Mouse (Mus musculus): Measurements from ENCODE around the gene AU018091. TPM values are rescaled to one million over a fixed set of nuclear protein-coding genes. Genes with fewer than 3 reads are reported as not detected.
"Not testable (repeated sequence)": the region's sequence is repeated elsewhere in the genome, so short reads cannot be mapped to it uniquely, and the experiment has no call there.

The AU018091 gene
- polyA plus RNA-seq, 2 experiments, result not detected

DNA sequence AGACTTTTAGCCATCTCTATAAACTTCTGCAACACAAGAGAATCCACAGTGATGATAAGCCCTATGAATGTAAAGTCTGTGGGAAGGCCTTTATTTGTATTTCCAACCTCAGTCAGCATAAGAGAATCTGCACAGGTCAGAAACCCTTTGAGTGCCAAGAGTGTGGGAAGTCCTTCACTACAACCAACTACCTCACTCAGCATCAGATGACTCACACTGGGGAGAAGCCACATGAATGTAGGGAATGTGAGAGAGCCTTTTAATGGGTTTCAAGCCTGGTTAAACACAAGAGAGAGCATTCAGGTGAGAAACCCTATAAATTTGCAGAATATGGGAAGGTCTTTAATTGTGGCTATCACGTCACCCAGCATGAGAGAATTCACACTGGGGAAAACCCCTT is 18.6 kb downstream of the AU018091 start:
- Histone ChIP-seq H3K4me2 (ENCODE audit: low read depth) (no peak overlapping the region), H3K36me3 (replicated peaks; ENCODE audit: control insufficient read depth, insufficient read depth, low read depth) (no peaks in the 10 kb centered on the region), H3K9me3 (ENCODE audit: control insufficient read depth, low read length) (no peaks in the 10 kb centered on the region), H3K27me3 (ENCODE audit: control insufficient read depth, insufficient read depth, low read length) (no peaks in the 10 kb centered on the region), H3K4me3 (ENCODE audit: insufficient read depth in 1 of 2, low read depth in 2 of 2, low read length in 2 of 2) (no peak overlapping the region), H3K9ac (replicated peaks) (no peak overlapping the region), H3K27ac (no peak overlapping the region), H3K4me1 (replicated peaks; ENCODE audit: control insufficient read depth in 2 of 2, insufficient read depth in 2 of 2, low read length in 1 of 2) (no peaks in the 10 kb centered on the region)
- no peak for TF ChIP-seq CTCF (IDR thresholded peaks at IDR 0.05; ENCODE audit: low read depth)
- no peak for TF ChIP-seq EP300 (IDR thresholded peaks at IDR 0.05; ENCODE audit: low read depth)
- DNase-seq (ENCODE audit: low read depth in 3 of 3, low spot score in 3 of 3), result no peak
- no peak for ATAC-seq (ENCODE audit: insufficient read depth)
- 50% methylated on average over 1 of the region's 1 CpGs for WGBS (ENCODE audit: insufficient replicate concordance)

DNA sequence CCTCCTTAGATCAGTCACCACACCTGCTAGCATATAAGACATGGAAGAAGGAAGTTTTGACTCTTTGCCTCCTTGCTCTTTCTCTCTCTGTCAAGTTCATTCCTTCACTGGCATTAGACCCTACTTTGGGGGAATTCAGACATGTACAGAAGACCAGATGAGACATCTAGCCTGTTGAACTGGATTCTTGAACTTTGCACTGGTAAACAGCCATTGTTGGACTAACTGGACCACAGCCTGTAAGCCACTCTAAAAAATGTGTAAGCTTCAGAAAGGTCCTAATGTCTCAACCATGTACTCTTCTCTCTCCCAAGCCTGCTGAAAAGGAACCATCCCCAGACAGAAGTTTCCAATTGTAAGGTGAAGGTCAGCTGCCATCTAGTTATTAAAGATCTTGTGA is 22.9 kb downstream of the AU018091 start:
- Histone ChIP-seq H3K9ac (replicated peaks) (no peak overlapping the region), H3K4me1 (replicated peaks; ENCODE audit: control insufficient read depth in 2 of 2, insufficient read depth in 2 of 2, low read length in 1 of 2) (no peaks in the 10 kb centered on the region), H3K27me3 (ENCODE audit: control insufficient read depth, insufficient read depth, low read length) (no peaks in the 10 kb centered on the region), H3K36me3 (replicated peaks; ENCODE audit: control insufficient read depth, insufficient read depth, low read depth) (no peaks in the 10 kb centered on the region), H3K4me2 (ENCODE audit: low read depth) (no peak overlapping the region), H3K27ac (no peak overlapping the region), H3K4me3 (ENCODE audit: insufficient read depth in 1 of 2, low read depth in 2 of 2, low read length in 2 of 2) (no peak overlapping the region), H3K9me3 (ENCODE audit: control insufficient read depth, low read length) (no peaks in the 10 kb centered on the region)
- TF ChIP-seq CTCF (IDR thresholded peaks at IDR 0.05; ENCODE audit: low read depth), result no peak
- DNase-seq (ENCODE audit: low read depth in 3 of 3, low spot score in 3 of 3), result no peak
- no peak for ATAC-seq (ENCODE audit: insufficient read depth)

GRCm38 (mm10) chr7:3143329-3143728 is 25.7 kb downstream of the AU018091 start:
- Histone ChIP-seq H3K27me3 (ENCODE audit: control insufficient read depth, insufficient read depth, low read length) (no peaks in the 10 kb centered on the region), H3K9me3 (ENCODE audit: control insufficient read depth, low read length) (no peaks in the 10 kb centered on the region), H3K9ac (replicated peaks) (no peak overlapping the region), H3K4me1 (replicated peaks; ENCODE audit: control insufficient read depth in 2 of 2, insufficient read depth in 2 of 2, low read length in 1 of 2) (no peaks in the 10 kb centered on the region), H3K27ac (no peak overlapping the region), H3K36me3 (replicated peaks; ENCODE audit: control insufficient read depth, insufficient read depth, low read depth) (no peaks in the 10 kb centered on the region), H3K4me2 (ENCODE audit: low read depth) (no peak overlapping the region), H3K4me3 (ENCODE audit: insufficient read depth in 1 of 2, low read depth in 2 of 2, low read length in 2 of 2) (no peak overlapping the region)
- no peak for TF ChIP-seq EP300 (IDR thresholded peaks at IDR 0.05; ENCODE audit: low read depth)
- no peak; the same call in 1 of the 2 replicates for TF ChIP-seq CTCF (IDR thresholded peaks at IDR 0.05; ENCODE audit: low read depth)
- no peak for ATAC-seq (ENCODE audit: insufficient read depth)
- no peak for DNase-seq (ENCODE audit: low read depth in 3 of 3, low spot score in 3 of 3)
- WGBS (ENCODE audit: insufficient replicate concordance), result 3% methylated on average over 1 of the region's 1 CpGs

DNA sequence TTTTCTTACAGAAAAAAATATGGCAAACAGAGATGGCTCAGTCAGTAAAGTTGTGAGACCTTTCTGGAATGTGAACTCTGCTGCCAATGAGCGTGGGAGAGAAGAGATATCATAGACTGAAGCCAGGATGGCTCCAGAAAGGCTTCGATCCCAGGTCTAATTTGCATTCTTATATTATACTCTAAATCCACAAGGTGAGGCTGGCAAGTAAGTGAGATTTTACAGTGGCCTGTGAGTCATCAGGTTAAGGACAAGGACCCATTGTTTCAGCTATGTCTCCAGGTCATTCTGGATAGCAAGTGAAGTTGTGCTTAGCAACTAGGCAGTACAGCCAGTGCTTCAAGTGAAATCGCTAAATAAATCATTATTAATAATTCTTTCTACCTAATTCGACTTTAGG is 33.4 kb downstream of the AU018091 start:
- ATAC-seq (ENCODE audit: insufficient read depth), result no peak
- Histone ChIP-seq H3K4me3 (ENCODE audit: insufficient read depth in 1 of 2, low read depth in 2 of 2, low read length in 2 of 2) (no peak overlapping the region), H3K9me3 (ENCODE audit: control insufficient read depth, low read length) (no peaks in the 10 kb centered on the region), H3K36me3 (replicated peaks; ENCODE audit: control insufficient read depth, insufficient read depth, low read depth) (no peaks in the 10 kb centered on the region), H3K27ac (no peak overlapping the region), H3K4me2 (ENCODE audit: low read depth) (no peak overlapping the region), H3K27me3 (ENCODE audit: control insufficient read depth, insufficient read depth, low read length) (no peaks in the 10 kb centered on the region), H3K9ac (replicated peaks) (no peak overlapping the region), H3K4me1 (replicated peaks; ENCODE audit: control insufficient read depth in 2 of 2, insufficient read depth in 2 of 2, low read length in 1 of 2) (no peaks in the 10 kb centered on the region)
- TF ChIP-seq CTCF (IDR thresholded peaks at IDR 0.05; ENCODE audit: low read depth), result no peak
- TF ChIP-seq EP300 (IDR thresholded peaks at IDR 0.05; ENCODE audit: low read depth), result no peak
- no peak for DNase-seq (ENCODE audit: low read depth in 3 of 3, low spot score in 3 of 3)
- WGBS (ENCODE audit: insufficient replicate concordance), result 51% methylated on average over 4 of the region's 4 CpGs

- WGBS (ENCODE audit: insufficient replicate concordance), result 43% methylated on average over 1 of the region's 1 CpGs
- Histone ChIP-seq H3K27ac (no peak overlapping the region), H3K4me1 (replicated peaks; ENCODE audit: control insufficient read depth in 2 of 2, insufficient read depth in 2 of 2, low read length in 1 of 2) (no peaks in the 10 kb centered on the region), H3K4me3 (ENCODE audit: insufficient read depth in 1 of 2, low read depth in 2 of 2, low read length in 2 of 2) (no peak overlapping the region), H3K9ac (replicated peaks) (no peak overlapping the region), H3K27me3 (ENCODE audit: control insufficient read depth, insufficient read depth, low read length) (no peaks in the 10 kb centered on the region), H3K9me3 (ENCODE audit: control insufficient read depth, low read length) (no peaks in the 10 kb centered on the region), H3K36me3 (replicated peaks; ENCODE audit: control insufficient read depth, insufficient read depth, low read depth) (no peaks in the 10 kb centered on the region), H3K4me2 (ENCODE audit: low read depth) (no peak overlapping the region)
- no peak for ATAC-seq (ENCODE audit: insufficient read depth)
- no peak for DNase-seq (ENCODE audit: low read depth in 3 of 3, low spot score in 3 of 3)
- TF ChIP-seq EP300 (IDR thresholded peaks at IDR 0.05; ENCODE audit: low read depth) (no peak), CTCF (IDR thresholded peaks at IDR 0.05; ENCODE audit: low read depth) (no peak)
Observed at GRCm38 (mm10) chr7:3134654-3135053, 34.3 kb downstream of the AU018091 start.

- DNase-seq (ENCODE audit: low read depth in 3 of 3, low spot score in 3 of 3), result no peak
- TF ChIP-seq CTCF (IDR thresholded peaks at IDR 0.05; ENCODE audit: low read depth), result no peak
- no peak for TF ChIP-seq EP300 (IDR thresholded peaks at IDR 0.05; ENCODE audit: low read depth)
- H3K4me1 ChIP-seq (replicated peaks; ENCODE audit: control insufficient read depth in 2 of 2, insufficient read depth in 2 of 2, low read length in 1 of 2), result no peaks in the 10 kb centered on the region
- H3K9me3 ChIP-seq (ENCODE audit: control insufficient read depth, low read length), result no peaks in the 10 kb centered on the region
- no peak overlapping the region for H3K27ac ChIP-seq
- no peak overlapping the region for H3K4me2 ChIP-seq (ENCODE audit: low read depth)
- no peaks in the 10 kb centered on the region for H3K27me3 ChIP-seq (ENCODE audit: control insufficient read depth, insufficient read depth, low read length)
- WGBS (ENCODE audit: insufficient replicate concordance), result 25% methylated on average over 1 of the region's 1 CpGs
- no peak for ATAC-seq (ENCODE audit: insufficient read depth)
- no peak overlapping the region for H3K4me3 ChIP-seq (ENCODE audit: insufficient read depth in 1 of 2, low read depth in 2 of 2, low read length in 2 of 2)
- H3K36me3 ChIP-seq (replicated peaks; ENCODE audit: control insufficient read depth, insufficient read depth, low read depth), result no peaks in the 10 kb centered on the region
- H3K9ac ChIP-seq (replicated peaks), result no peak overlapping the region
Observed at GRCm38 (mm10) chr7:3130342-3130741, 38.7 kb downstream of the AU018091 start.

GRCm38 (mm10) chr7:3128564-3128963 is 40.4 kb downstream of the AU018091 start:
- H3K4me1 ChIP-seq (replicated peaks; ENCODE audit: control insufficient read depth in 2 of 2, insufficient read depth in 2 of 2, low read length in 1 of 2); H3K9ac ChIP-seq (replicated peaks); H3K9me3 ChIP-seq (ENCODE audit: control insufficient read depth, low read length); H3K36me3 ChIP-seq (replicated peaks; ENCODE audit: control insufficient read depth, insufficient read depth, low read depth); H3K27me3 ChIP-seq (ENCODE audit: control insufficient read depth, insufficient read depth, low read length); H3K4me2 ChIP-seq (ENCODE audit: low read depth); DNase-seq (ENCODE audit: low read depth in 3 of 3, low spot score in 3 of 3); H3K27ac ChIP-seq; H3K4me3 ChIP-seq (ENCODE audit: insufficient read depth in 1 of 2, low read depth in 2 of 2, low read length in 2 of 2); ATAC-seq (ENCODE audit: insufficient read depth): not testable (repeated sequence)

DNA sequence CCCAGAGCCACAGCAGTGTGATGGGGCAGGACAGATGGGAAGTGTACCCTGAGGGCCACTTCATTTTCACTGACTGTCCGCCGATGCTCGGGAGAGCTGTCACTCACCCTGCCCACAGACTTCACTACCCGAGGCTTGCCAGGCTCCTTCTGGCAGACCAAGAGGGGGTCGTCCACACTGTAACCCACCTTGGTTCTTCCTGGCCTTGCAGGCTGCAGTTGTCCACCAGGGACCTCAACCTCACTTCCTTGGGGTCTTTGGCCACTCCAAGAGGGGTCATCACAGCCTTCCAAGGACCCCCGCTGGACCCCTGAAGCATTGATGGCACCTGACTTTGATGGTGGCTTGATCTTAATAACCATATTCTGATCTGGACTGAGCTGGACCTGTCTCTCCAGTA is 57.8 kb downstream of the AU018091 start:
- not testable (repeated sequence) for H3K36me3 ChIP-seq (replicated peaks; ENCODE audit: control insufficient read depth, insufficient read depth, low read depth); H3K27ac ChIP-seq; H3K27me3 ChIP-seq (ENCODE audit: control insufficient read depth, insufficient read depth, low read length); H3K9me3 ChIP-seq (ENCODE audit: control insufficient read depth, low read length); H3K4me3 ChIP-seq (ENCODE audit: insufficient read depth in 1 of 2, low read depth in 2 of 2, low read length in 2 of 2); DNase-seq (ENCODE audit: low read depth in 3 of 3, low spot score in 3 of 3); H3K4me1 ChIP-seq (replicated peaks; ENCODE audit: control insufficient read depth in 2 of 2, insufficient read depth in 2 of 2, low read length in 1 of 2); H3K4me2 ChIP-seq (ENCODE audit: low read depth); H3K9ac ChIP-seq (replicated peaks); ATAC-seq (ENCODE audit: insufficient read depth)
- WGBS (ENCODE audit: insufficient replicate concordance), result no CpG with 5 or more reads among the region's 6 CpGs
